Mouse (Mus musculus) myocyte (in vitro differentiated cells): ENCODE measurements at regions not wholly inside any gene's neighbourhood (a gene's known extent, or its start where the extent isn't known, plus 50 kb on each side); places are given as distances from the start of the nearest gene placed in this dataset.

Source experiments
- POLR2A ChIP-seq: IDR thresholded peaks from one replicate; pipeline ENCODE4 v1.6.1; 2011; ENCODE audit warnings: low read depth, mild to moderate bottlenecking, control low read depth, moderate library complexity; ENCODE audit not compliant: insufficient read length
- USF1 ChIP-seq: IDR thresholded peaks from one replicate; pipeline ENCODE4 v1.6.1; 2011; ENCODE audit warnings: low read depth, mild to moderate bottlenecking, control low read depth, moderate library complexity

DNA sequence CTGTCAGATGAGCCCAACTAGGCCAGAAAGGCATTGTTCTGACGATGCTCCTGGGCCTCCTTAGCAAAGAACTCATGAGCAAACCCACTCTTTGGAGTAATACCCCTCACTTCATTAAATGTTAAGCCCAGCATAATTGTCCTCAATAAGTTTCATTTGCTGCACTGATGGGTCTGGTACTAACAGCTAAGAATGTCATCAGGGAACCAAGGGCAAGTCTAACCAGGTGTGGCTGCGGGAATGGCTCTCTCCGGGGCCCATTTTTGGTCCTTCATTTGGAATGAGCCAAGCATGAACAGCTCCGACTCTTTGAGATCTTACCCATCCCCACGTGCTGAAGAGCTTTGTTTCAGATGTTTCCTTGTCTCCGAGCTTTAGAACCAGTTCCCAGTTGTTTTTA, 82.2 kb downstream of the Mex3b start:
- TF ChIP-seq USF1 (no peak), POLR2A (no peak)
